Mouse (Mus musculus) limb, embryonic 15.5 days (tissue): Measurements from ENCODE around the gene Tmub2. TPM values are rescaled to one million over a fixed set of nuclear protein-coding genes. Genes with fewer than 3 reads are reported as not detected.
A peak's percentile ranks its signal among the peaks of the same experiment; 100 is the strongest.

ENCODE experiments used
- ATAC-seq: fragments of 200-750 bp; cut with Nextera tagmentation; 2 replicates; pipeline ENCODE4 v1.8.0; 2017; ENCODE audit warnings: low read depth, moderate TSS enrichment; ENCODE audit not compliant: insufficient number of reproducible peaks, low FRiP score, low TSS enrichment
- H3K27ac ChIP-seq: fragments of 300-500 bp; sonication (generic); 2 replicates; pipeline ENCODE4 v1.5.1; 2015; ENCODE audit warnings: moderate library complexity, mild to moderate bottlenecking, inconsistent platforms
- H3K27me3 ChIP-seq: fragments of 300-500 bp; sonication (generic); 2 replicates; pipeline ENCODE4 v1.6.1; 2015; ENCODE audit warnings: inconsistent platforms
- H3K36me3 ChIP-seq: fragments of 300-500 bp; sonication (generic); 2 replicates; pipeline ENCODE4 v1.6.1; 2015; ENCODE audit warnings: inconsistent platforms
- H3K4me1 ChIP-seq: fragments of 300-500 bp; sonication (generic); 2 replicates; pipeline ENCODE4 v1.6.1; 2015; ENCODE audit warnings: inconsistent platforms
- H3K4me2 ChIP-seq: fragments of 300-500 bp; sonication (generic); 2 replicates; pipeline ENCODE4 v1.6.1; 2015; ENCODE audit warnings: mild to moderate bottlenecking, inconsistent platforms
- H3K4me3 ChIP-seq: fragments of 300-500 bp; sonication (generic); 2 replicates; pipeline ENCODE4 v1.5.1; 2015; ENCODE audit warnings: mild to moderate bottlenecking, inconsistent platforms
- H3K9ac ChIP-seq: fragments of 300-500 bp; sonication (generic); 2 replicates; pipeline ENCODE4 v1.6.1; 2015; ENCODE audit warnings: inconsistent platforms
- H3K9me3 ChIP-seq: fragments of 300-500 bp; sonication (generic); 2 replicates; pipeline ENCODE4 v1.6.1; 2016; ENCODE audit warnings: inconsistent platforms
- WGBS: fragments of 180-500 bp; shearing (Covaris S2); methylation state at CpG from one replicate; pipeline ENCODE4 v1.1.7; 2015; 5-methylcytosine and 5-hydroxymethylcytosine counted together
- polyA plus RNA-seq: library from polyadenylated mRNA; unstranded; fragments of >200 nt; fragmentation: Nextera tagmentation; extraction: Ambion mirVana; gene quantifications from 2 replicates; pipeline ENCODE4 v1.2.1, GENCODE M21; 2015

The Tmub2 gene
- polyA plus RNA-seq, 1 experiment from 2014 or later, result 53.9 TPM

- ATAC-seq, result peak; percentile 16
- Histone ChIP-seq H3K4me2 (peak overlapping the region; percentile 87), H3K9ac (peak overlapping the region; percentile 87), H3K36me3 (peaks cover 38% of the 10 kb centered on the region), H3K4me1 (peaks cover 29% of the 10 kb centered on the region), H3K4me3 (peak overlapping the region; percentile 83), H3K27me3 (no peaks in the 10 kb centered on the region), H3K9me3 (no peaks in the 10 kb centered on the region), H3K27ac (peak overlapping the region; percentile 99)
- WGBS, result under 1% methylated on average over 39 of the region's 73 CpGs
These were observed 11.1 kb downstream of the Tmub2 start for GRCm38 (mm10) chr11:102295598-102296471.

DNA sequence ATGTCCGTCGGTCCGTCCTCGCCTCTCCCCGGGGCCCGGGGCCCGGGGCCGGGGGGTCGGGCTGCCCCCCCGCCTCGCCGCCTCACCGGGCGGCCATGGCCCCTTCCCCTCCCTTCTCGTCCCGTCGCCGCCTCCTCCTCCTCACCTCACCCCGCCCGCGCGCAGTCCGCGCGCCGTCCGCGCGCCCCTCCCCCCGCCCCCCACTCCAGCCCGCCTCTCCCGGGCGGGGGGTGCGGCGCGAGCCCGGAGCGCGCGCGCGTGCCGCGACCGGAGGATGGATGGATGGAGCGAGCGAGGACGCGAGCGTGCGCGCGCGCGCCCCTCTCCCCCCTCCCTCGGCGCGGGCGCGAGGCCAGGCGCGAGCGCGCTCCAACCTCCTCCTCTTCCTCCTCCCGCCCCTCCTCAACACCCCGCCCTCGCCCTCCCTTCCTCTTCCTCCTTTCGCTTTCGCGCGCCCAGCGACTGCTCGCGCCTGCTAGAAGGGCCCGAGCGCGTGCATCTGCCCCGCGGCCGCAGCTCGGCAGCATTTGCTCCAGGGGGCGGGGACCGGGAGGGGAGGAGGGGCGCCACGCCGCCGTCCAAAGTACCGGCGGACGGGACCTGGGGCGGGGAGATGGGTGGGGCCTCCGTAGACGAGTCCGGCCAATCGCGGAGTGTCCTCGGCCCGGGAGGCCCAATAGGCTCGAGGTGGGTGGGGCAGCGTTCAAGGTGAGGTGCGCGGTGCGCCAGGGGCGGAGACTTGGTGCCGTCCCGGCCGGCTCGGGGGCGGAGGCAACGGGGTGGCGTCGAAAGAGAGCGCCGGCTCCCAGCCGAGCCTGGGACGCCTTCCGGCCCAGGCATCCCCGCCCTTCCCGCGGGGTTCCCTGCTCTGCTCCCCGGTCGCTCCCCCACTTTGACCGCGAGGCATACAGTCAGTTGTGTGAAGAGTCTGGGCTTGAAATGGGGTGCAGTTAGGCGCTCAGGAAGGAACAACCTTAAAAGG is 12.1 kb downstream of the Tmub2 start, which contains the start of gene Atxn7l3:
Gene Atxn7l3 (minus strand): TSS at position 141 of the 982 bp plus-strand sequence.
- Histone ChIP-seq H3K9me3 (no peaks in the 10 kb centered on the region), H3K4me2 (peak within 1 kb of the TSS; percentile 87), H3K4me3 (peak within 1 kb of the TSS; percentile 83), H3K4me1 (peaks cover 26% of the 10 kb centered on the region), H3K27me3 (no peaks in the 10 kb centered on the region), H3K36me3 (peaks cover 29% of the 10 kb centered on the region), H3K27ac (peak within 1 kb of the TSS; percentile 99), H3K9ac (peak within 1 kb of the TSS; percentile 87)
- peak; percentile 93 for ATAC-seq
- under 1% methylated on average over 79 of the region's 125 CpGs for WGBS

GRCm38 (mm10) chr11:102297577-102298556 is 13.1 kb downstream of the Tmub2 start:
- H3K36me3 ChIP-seq, result peaks cover 18% of the 10 kb centered on the region
- peak overlapping the region; percentile 83 for H3K4me3 ChIP-seq
- WGBS, result 25% methylated on average over 27 of the region's 27 CpGs
- H3K27me3 ChIP-seq, result no peaks in the 10 kb centered on the region
- peak; percentile 20 for ATAC-seq
- H3K9me3 ChIP-seq, result no peaks in the 10 kb centered on the region
- peak overlapping the region; percentile 99 for H3K27ac ChIP-seq
- H3K4me2 ChIP-seq, result peak overlapping the region; percentile 87
- H3K4me1 ChIP-seq, result peaks cover 26% of the 10 kb centered on the region
- peak overlapping the region; percentile 68 for H3K9ac ChIP-seq

DNA sequence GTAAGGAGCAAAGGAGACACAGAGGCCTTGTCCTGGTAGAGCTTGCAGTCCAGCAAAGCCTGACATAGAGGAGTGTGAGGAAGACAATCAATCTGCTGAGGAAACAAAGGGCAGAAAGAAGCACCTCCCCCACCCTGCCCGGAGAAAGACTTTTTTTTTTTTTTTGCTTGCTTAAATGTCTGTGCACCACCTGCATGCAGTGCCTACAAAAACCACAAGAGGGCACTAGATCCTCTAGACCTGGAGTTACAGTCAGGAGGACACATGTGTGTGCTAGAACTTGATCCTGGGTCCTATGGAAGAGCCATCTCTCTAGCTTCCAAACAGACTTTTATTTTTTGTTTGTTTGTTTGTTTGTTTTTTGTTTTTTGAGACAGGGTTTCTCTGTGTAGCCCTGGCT is 15.1 kb downstream of the Tmub2 start:
- H3K4me1 ChIP-seq, result peaks cover 16% of the 10 kb centered on the region
- no peak overlapping the region for H3K27ac ChIP-seq
- H3K27me3 ChIP-seq, result no peaks in the 10 kb centered on the region
- no peak overlapping the region for H3K4me3 ChIP-seq
- H3K9ac ChIP-seq, result no peak overlapping the region
- no peaks in the 10 kb centered on the region for H3K36me3 ChIP-seq
- no peaks in the 10 kb centered on the region for H3K9me3 ChIP-seq
- no peak overlapping the region for H3K4me2 ChIP-seq
- WGBS, result 11% methylated on average over 1 of the region's 1 CpGs
- ATAC-seq, result no peak

- H3K9me3 ChIP-seq, result no peaks in the 10 kb centered on the region
- ATAC-seq, result no peak
- H3K27ac ChIP-seq, result no peak overlapping the region
- no peaks in the 10 kb centered on the region for H3K27me3 ChIP-seq
- H3K9ac ChIP-seq, result no peak overlapping the region
- no peak overlapping the region for H3K4me3 ChIP-seq
- whole genome bisulfite sequencing, result 58% methylated on average over 2 of the region's 2 CpGs
- H3K4me2 ChIP-seq, result no peak overlapping the region
- H3K36me3 ChIP-seq, result peaks cover 30% of the 10 kb centered on the region
- peaks cover 5% of the 10 kb centered on the region for H3K4me1 ChIP-seq
These were observed 19.4 kb downstream of the Tmub2 start for GRCm38 (mm10) chr11:102304141-102304540.

GRCm38 (mm10) chr11:102305359-102305758 is 20.6 kb downstream of the Tmub2 start:
- peaks cover 41% of the 10 kb centered on the region for H3K36me3 ChIP-seq
- H3K9me3 ChIP-seq, result no peaks in the 10 kb centered on the region
- no peak overlapping the region for H3K27ac ChIP-seq
- H3K4me2 ChIP-seq, result no peak overlapping the region
- 68% methylated on average over 2 of the region's 3 CpGs for WGBS
- no peak overlapping the region for H3K4me3 ChIP-seq
- no peak for ATAC-seq
- H3K4me1 ChIP-seq, result peaks cover 17% of the 10 kb centered on the region
- H3K27me3 ChIP-seq, result no peaks in the 10 kb centered on the region
- no peak overlapping the region for H3K9ac ChIP-seq

GRCm38 (mm10) chr11:102308104-102308503 is 23.4 kb downstream of the Tmub2 start:
- no peak overlapping the region for H3K4me3 ChIP-seq
- no peaks in the 10 kb centered on the region for H3K27me3 ChIP-seq
- H3K9me3 ChIP-seq, result no peaks in the 10 kb centered on the region
- H3K36me3 ChIP-seq, result peaks cover 64% of the 10 kb centered on the region
- 90% methylated on average over 9 of the region's 9 CpGs for WGBS
- ATAC-seq, result no peak
- H3K27ac ChIP-seq, result no peak overlapping the region
- H3K4me2 ChIP-seq, result no peak overlapping the region
- no peak overlapping the region for H3K9ac ChIP-seq
- H3K4me1 ChIP-seq, result peaks cover 29% of the 10 kb centered on the region

DNA sequence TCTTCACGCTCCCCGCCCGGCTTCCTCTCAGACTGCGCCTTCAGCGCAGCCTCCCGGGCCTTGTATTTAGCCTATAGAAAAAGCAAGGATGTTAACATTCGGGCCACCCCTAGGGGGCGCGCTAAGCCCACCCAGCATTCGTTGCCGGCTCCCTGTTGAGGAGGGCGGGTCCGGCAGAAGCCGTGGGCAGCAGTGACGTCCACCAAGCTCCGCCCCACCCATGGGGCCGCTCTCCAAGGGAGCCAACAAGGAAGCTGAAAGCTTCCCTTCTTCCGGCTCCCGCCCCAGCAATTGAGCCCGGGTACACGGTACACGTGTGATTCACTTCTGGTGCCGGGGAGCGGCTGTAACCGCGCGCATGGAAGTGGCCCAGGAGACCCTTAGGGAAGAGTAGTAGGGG is 24.2 kb downstream of the Tmub2 start:
- no peaks in the 10 kb centered on the region for H3K9me3 ChIP-seq
- peaks cover 73% of the 10 kb centered on the region for H3K36me3 ChIP-seq
- H3K4me2 ChIP-seq, result peak overlapping the region; percentile 69
- peak overlapping the region; percentile 41 for H3K4me3 ChIP-seq
- under 1% methylated on average over 27 of the region's 27 CpGs for WGBS
- no peaks in the 10 kb centered on the region for H3K27me3 ChIP-seq
- 0 out of 2 replicates have a peak overlapping the region, but pooled peaks have one; percentile 23 for H3K9ac ChIP-seq
- H3K4me1 ChIP-seq, result peaks cover 29% of the 10 kb centered on the region
- H3K27ac ChIP-seq, result peak overlapping the region; percentile 79
- ATAC-seq, result peak; percentile 88

DNA sequence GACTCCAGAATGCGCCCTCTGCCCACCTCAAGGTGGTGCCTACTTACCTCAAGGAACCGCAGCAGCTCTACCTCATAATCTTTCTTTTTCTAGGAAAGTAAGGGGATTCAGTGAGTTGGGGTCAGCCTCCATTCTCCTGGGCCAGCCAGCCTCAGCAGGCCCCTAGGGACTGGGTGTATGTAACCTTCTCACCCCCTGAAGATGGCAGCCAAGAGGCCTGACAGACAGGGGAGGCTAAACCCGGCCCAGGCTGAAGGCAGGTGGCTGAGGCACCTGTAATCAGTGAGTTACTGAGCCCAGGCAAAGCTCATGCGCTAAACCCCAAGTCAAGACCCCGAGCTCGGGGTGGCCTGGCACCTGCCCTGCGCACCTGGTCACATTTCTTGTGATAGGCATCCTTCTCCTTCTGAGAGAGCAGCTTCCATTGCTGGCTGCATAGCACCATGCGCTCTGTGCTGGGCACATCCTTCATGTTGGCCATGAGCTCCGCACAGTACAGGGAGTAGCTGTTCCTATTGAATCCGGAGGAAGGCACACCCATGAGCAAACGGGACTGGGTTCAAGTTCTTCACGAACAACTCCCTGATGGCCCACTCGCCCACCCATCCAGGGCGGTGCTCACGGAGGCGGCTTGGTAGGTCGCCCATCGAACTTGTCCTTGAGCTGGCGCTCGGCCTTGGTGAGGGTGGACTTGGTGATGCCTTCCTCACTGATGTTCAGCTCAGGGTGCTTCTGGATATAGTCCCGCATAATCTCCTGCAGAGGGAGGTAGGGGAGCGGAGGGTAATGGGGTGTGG is 25.3 kb downstream of the Tmub2 start:
- H3K27me3 ChIP-seq, result no peaks in the 10 kb centered on the region
- H3K4me3 ChIP-seq, result peak overlapping the region; percentile 41
- peak overlapping the region; percentile 79; the same call in 1 of the 2 replicates for H3K27ac ChIP-seq
- H3K4me2 ChIP-seq, result peak overlapping the region; percentile 69
- H3K9me3 ChIP-seq, result no peaks in the 10 kb centered on the region
- peaks cover 30% of the 10 kb centered on the region for H3K4me1 ChIP-seq
- H3K9ac ChIP-seq, result 0 out of 2 replicates have a peak overlapping the region, but pooled peaks have one; percentile 14
- 86% methylated on average over 22 of the region's 22 CpGs for WGBS
- no peak for ATAC-seq
- peaks cover 83% of the 10 kb centered on the region for H3K36me3 ChIP-seq
